Mouse (Mus musculus) right cerebral cortex, adult 2 months (tissue): ENCODE measurements around the gene Gm9887.
"Not testable (repeated sequence)": the region's sequence is repeated elsewhere in the genome, so short reads cannot be mapped to it uniquely, and the experiment has no call there.

Experiments
- DNase-seq, 2 experiments: peaks; one replicate each; pipeline ENCODE4 v3.0.0; 2021 to 2022; ENCODE audit warnings: low spot score in 2 of 2

The Gm9887 gene

GRCm38 (mm10) chr12:69386281-69386732 is 14.0 kb upstream of the Gm9887 start:
- DNase-seq, result not testable (repeated sequence)

GRCm38 (mm10) chr12:69385542-69386280 is 13.5 kb upstream of the Gm9887 start:
- no peak for DNase-seq

- DNase-seq, result no peak
Measured at GRCm38 (mm10) chr12:69384606-69385005, 12.3 kb upstream of the Gm9887 start.

DNA sequence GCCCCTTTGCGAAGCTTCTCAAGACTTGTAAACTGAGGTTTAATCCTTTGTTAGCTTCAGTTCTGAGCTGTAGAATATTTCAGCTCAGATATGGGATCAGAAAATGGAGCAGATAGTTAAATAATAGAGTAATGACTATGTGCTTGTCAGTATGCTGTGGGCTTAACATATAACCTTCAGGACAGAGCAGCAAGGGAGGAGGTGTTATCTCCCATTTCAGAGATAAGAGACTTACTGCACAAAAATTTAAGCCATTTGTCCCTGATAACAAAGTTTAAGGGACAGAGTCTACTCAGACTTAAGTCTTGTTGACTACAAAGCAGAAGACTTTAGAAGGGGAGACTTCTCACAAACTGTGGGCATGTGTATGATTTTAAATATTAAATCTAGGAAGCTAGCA is 10.6 kb upstream of the Gm9887 start:
- no peak for DNase-seq

DNA sequence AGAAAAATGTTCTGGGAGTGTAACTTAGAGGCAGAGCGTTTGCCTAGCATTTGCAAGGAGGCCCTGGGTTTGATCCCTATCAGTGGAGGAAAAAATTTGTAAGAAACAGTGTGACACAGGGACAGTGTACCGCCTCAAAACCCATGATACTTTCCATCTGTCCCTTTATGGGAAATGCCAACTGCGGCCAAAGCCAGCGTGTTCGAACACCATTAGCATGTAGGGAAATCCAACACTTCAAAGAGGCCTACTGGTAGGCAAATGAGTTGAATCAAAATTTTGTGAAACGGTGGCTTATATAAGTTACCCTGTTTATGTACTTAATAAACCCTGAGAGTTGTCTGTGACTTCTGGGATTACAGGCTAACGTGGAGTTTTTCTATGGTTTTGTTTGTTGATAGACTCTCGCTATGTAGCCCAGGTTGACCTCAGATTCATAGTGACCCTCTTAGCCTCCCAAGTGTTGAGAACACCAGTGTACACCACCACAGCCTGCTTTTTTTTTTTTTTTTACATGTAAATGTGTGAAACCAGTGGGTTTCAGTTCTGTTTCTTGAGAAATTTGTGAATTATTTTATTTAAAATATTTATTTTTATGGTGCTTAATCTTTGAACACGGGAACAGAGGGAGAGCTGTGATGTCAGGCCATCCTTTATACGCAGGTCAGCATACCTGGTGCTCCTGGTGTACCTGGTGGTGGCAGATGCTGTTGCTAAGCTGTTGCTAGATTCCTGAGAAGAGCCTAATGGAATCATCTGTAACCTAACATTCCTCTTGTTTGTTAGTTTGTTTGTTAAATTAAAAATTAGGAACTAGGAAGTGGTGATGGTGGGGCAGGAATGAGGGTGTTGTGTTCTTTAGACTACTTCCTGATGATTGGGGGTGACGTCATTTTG is 6.5 kb upstream of the Gm9887 start:
- no peak for DNase-seq

- not testable (repeated sequence) for DNase-seq
Measured at GRCm38 (mm10) chr12:69377636-69378035, 5.4 kb upstream of the Gm9887 start.

DNA sequence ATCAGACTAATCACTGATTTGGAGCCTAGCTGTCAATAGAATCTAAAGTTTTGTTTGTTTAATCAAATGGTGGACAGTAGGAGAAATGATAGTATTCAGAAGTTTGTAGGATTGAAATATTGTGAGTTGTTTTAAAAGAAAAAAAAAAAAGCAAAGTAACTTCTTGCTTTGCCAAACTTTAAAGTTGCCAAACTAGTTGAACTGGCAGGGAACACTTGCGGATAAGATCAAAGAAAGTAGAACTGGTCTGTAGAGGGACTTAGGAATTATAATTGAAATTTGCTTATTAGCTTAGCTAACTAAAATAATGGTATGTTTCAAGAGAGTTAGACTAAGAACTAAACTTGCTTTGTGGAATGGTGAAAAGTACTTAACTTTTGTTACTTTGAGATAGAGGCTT is 4.9 kb upstream of the Gm9887 start:
- no peak for DNase-seq

DNA sequence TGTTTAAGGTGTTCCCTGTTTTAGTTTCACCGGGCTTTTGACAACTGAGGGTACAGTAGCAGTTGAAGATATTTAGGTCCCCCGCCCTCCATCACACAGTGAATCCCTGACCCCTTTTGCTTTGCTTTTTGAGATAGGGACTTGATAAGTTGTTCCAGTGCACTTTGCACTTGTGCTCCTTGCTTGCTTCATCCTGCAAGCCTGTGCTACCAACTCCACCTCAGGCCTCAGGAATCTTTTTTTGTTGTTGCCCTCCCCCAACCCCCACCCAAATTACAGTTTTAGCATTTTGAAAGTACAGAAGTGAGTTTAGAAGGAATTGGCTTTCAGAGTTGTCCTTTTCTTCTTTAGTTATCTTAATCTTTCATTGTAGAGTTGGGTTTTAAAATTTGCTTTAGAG is 3.9 kb upstream of the Gm9887 start:
- DNase-seq, result no peak

GRCm38 (mm10) chr12:69373850-69374766 is 1.9 kb upstream of the Gm9887 start:
- no peak for DNase-seq

DNA sequence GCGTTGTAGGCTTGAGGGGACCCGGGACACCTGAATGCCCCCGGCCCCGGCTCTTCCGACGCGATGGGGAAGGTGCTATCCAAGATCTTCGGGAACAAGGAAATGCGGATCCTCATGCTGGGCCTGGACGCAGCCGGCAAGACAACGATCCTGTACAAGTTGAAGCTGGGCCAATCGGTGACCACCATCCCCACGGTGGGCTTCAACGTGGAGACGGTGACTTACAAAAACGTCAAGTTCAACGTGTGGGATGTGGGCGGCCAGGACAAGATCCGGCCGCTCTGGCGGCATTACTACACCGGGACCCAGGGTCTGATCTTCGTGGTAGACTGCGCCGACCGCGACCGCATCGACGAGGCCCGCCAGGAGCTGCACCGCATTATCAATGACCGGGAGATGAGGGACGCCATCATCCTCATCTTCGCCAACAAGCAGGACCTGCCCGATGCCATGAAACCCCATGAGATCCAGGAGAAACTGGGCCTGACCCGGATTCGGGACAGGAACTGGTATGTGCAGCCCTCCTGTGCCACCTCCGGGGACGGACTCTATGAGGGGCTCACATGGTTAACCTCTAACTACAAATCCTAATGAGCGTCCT is 573 bp upstream of the Gm9887 start:
- DNase-seq, result peak; percentile 9 to 13

- no peak for DNase-seq
Measured at GRCm38 (mm10) chr12:69371421-69371853, 821 bp downstream of the Gm9887 start.

- no peak for DNase-seq
Measured at GRCm38 (mm10) chr12:69370936-69371335, 1.3 kb downstream of the Gm9887 start.

GRCm38 (mm10) chr12:69367557-69367956 is 4.7 kb downstream of the Gm9887 start:
- no peak for DNase-seq

GRCm38 (mm10) chr12:69366424-69366823 is 5.8 kb downstream of the Gm9887 start:
- no peak for DNase-seq

GRCm38 (mm10) chr12:69365757-69366156 is 6.5 kb downstream of the Gm9887 start:
- no peak for DNase-seq

- peak; percentile 64 to 67 for DNase-seq
Measured at GRCm38 (mm10) chr12:69363899-69364762, 8.1 kb downstream of the Gm9887 start.

DNA sequence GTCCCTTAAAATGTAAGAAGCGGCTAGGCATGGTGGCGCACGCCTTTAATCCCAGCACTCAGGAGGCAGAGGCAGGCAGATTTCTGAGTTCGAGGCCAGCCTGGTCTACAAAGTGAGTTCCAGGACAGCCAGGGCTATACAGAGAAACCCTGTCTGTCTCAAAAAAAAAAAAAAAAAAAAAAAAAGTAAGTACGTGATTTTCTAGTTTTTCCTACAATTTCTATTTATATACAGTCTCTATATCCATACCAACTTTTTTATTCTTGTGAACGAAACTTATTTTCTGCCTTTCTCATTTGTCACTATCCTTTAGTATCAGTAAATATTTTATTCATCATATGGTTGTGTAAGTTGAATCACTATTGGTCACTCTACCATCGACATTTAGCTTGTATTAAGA is 9.1 kb downstream of the Gm9887 start:
- not testable (repeated sequence) for DNase-seq

GRCm38 (mm10) chr12:69362388-69362787 is 9.9 kb downstream of the Gm9887 start:
- DNase-seq, result no peak

- DNase-seq, result no peak
Measured at GRCm38 (mm10) chr12:69361919-69362318, 10.3 kb downstream of the Gm9887 start.
